Mouse (Mus musculus) heart, postnatal 14 days (tissue): Measurements from ENCODE around the gene Smbd1. TPM values are rescaled to one million over a fixed set of nuclear protein-coding genes. Genes with fewer than 3 reads are reported as not detected.

Experiments used
- total RNA-seq, 2 experiments: library from RNA; stranded (reverse); gene quantifications; 2 replicates each; pipeline ENCODE4 v1.2.3; 2021

Smbd1 gene
- total RNA-seq, 2 experiments from 2014 or later, result not detected

Other genes starting within 250 kb of the Smbd1 start
- gene Tfrc, start 201.6 kb downstream of the Smbd1 start, total RNA-seq, result 100 to 1,000 TPM; 273 to 386 TPM
- gene Tnk2, start 166.6 kb downstream of the Smbd1 start, total RNA-seq, result 10 to 100 TPM; 24.1 to 26.7 TPM
- gene Muc4, start 74.6 kb downstream of the Smbd1 start, total RNA-seq, result under 1 TPM; 0.07 to 0.65 TPM
- gene Muc20, start 13.0 kb downstream of the Smbd1 start, total RNA-seq, result under 1 TPM; 0.15 to 0.26 TPM
- 100 to 1,000 TPM in 1 of 2 experiments, 10 to 100 TPM in 1; 99.2 to 105 TPM for gene Fyttd1, start 67.0 kb upstream of the Smbd1 start, total RNA-seq
- 10 to 100 TPM; 31.6 to 32.1 TPM for gene Rubcn, start 67.3 kb upstream of the Smbd1 start, total RNA-seq
- gene Lrch3, start 103.6 kb upstream of the Smbd1 start, total RNA-seq, result 10 to 100 TPM; 28.2 to 29.2 TPM
- gene Iqcg, start 245.7 kb upstream of the Smbd1 start, total RNA-seq, result under 1 TPM; 0.60 to 0.73 TPM
- 100 to 1,000 TPM; 297 to 302 TPM for gene Rpl35a, start 246.0 kb upstream of the Smbd1 start, total RNA-seq